Mouse (Mus musculus): ENCODE data around the gene Polr2m. TPM values are rescaled to one million over a fixed set of nuclear protein-coding genes. Genes with fewer than 3 reads are reported as not detected.

Gene Polr2m
- total RNA-seq, 2 experiments from 2014 or later: 305 to 317 TPM

DNA sequence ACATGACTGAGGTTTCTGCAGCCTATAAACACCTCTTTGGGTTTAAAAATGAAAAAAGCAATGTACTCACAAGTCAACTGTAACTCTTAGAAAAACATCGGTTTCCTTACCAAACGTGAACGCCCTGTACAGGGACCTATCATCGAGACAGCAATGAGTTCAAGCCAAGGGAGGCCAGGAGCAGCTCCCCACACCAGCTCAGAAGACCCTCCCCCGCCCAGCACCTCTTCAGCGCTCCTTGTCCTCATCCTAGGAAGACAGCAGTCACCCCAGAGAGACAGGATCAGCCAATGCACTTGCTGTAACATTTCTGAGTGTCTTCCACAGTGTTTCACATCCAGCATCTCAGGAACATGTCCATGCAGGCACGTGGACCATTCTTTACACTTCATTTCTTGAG is 7.1 kb downstream of the Polr2m start:
- no peak for DNase-seq (ENCODE audit: low spot score)
- intact Hi-C loops (cut with DNase I): no loop called here

GRCm38 (mm10) chr9:71476601-71477000 is 9.1 kb downstream of the Polr2m start:
- no peak for DNase-seq (ENCODE audit: low spot score)
- intact Hi-C loops (cut with DNase I): no loop called here

- intact Hi-C loops (cut with DNase I): no loop called here
- DNase-seq (ENCODE audit: low spot score): no peak
Measured at GRCm38 (mm10) chr9:71475536-71475935, 10.2 kb downstream of the Polr2m start.

- no peak for DNase-seq (ENCODE audit: low spot score)
- intact Hi-C loops (cut with DNase I): no loop called here
Measured at GRCm38 (mm10) chr9:71467434-71467833, 18.3 kb downstream of the Polr2m start.

GRCm38 (mm10) chr9:71466111-71466510 is 19.6 kb downstream of the Polr2m start:
- intact Hi-C loops (cut with DNase I): no loop called here
- no peak for DNase-seq (ENCODE audit: low spot score)

- intact Hi-C loops (cut with DNase I): loop anchor here (5.0 kb wide), 1 partner anchor 101 kb away; no protein-coding TSS in a partner anchor
- no peak for DNase-seq (ENCODE audit: low spot score)
Measured at GRCm38 (mm10) chr9:71463072-71463667, 22.6 kb downstream of the Polr2m start.

- DNase-seq (ENCODE audit: low spot score): no peak
- intact Hi-C loops (cut with DNase I): no loop called here
Measured at GRCm38 (mm10) chr9:71456738-71457137, 29.0 kb downstream of the Polr2m start.

DNA sequence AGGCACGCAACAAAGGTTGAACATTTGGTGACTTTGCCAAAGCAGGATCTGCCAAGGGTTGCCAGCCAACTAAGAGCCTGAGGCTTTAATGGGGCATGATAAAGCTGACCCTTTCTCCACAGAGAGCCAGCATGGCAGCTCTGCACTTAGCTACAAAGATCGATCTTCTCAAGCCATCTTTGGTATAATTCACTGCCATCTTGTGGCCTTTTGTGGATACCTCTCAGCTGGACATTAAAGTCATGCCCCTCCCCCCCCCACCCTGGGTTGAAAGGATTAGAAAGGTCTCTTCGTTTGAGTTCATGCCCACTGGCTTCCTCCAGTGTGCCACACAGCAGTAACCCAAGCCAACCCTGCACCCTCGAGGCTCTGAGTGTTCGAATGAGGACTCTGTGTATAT is 31.8 kb downstream of the Polr2m start:
- no peak for DNase-seq (ENCODE audit: low spot score)
- intact Hi-C loops (cut with DNase I): no loop called here

GRCm38 (mm10) chr9:71453352-71453751 is 32.4 kb downstream of the Polr2m start:
- intact Hi-C loops (cut with DNase I): no loop called here
- DNase-seq (ENCODE audit: low spot score): no peak

GRCm38 (mm10) chr9:71450626-71451025 is 35.1 kb downstream of the Polr2m start:
- no peak for DNase-seq (ENCODE audit: low spot score)
- intact Hi-C loops (cut with DNase I): no loop called here

DNA sequence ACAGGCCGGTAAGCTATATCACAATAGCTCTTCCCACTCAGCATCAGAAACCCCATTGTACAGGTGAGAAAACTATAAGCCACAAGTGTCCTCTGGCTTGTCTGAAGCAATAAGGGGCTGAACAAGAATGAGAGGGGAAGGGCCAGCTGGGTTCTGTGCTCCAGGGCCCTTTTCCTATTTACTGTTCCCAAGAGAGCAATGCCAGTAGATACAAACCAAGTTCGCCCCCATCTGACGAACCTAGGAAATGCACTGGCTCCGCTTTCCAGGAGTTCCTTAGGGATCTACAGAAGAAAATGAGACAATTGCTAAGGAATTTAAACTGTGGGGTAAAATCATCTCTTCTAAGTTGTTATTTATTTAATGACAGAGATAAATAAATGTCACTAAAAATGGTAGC is 38.2 kb downstream of the Polr2m start:
- intact Hi-C loops (cut with DNase I): loop anchor here (1.0 to 10.0 kb wide), 2 partner anchors 88 to 233 kb away; partner anchors contain the start of gene Aldh1a2

GRCm38 (mm10) chr9:71445308-71445707 is 40.4 kb downstream of the Polr2m start:
- intact Hi-C loops (cut with DNase I): loop anchor here (10.0 kb wide), 1 partner anchor 231 kb away; the partner anchor contains the start of gene Aldh1a2

More for the DNA sequence above, 38.2 kb downstream of the Polr2m start:
- DNase-seq (ENCODE audit: low spot score): peak; percentile 33

GRCm38 (mm10) chr9:71438146-71438545 is 47.6 kb downstream of the Polr2m start:
- intact Hi-C loops (cut with DNase I): no loop called here
- no peak for DNase-seq (ENCODE audit: low spot score)

More at GRCm38 (mm10) chr9:71445308-71445707, 40.4 kb downstream of the Polr2m start:
- no peak for DNase-seq (ENCODE audit: low spot score)

Other genes with a start within 250 kb of the Polr2m start
- 100 to 1,000 TPM; 381 to 383 TPM for gene Myzap, start 106.4 kb upstream of the Polr2m start, total RNA-seq (2021)